Mouse (Mus musculus): ENCODE data around the gene Fam25c. TPM values are rescaled to one million over a fixed set of nuclear protein-coding genes. Genes with fewer than 3 reads are reported as not detected.
A peak's percentile ranks its signal among the peaks of the same experiment; 100 is the strongest.

The Fam25c gene
- polyA plus RNA-seq, 1 experiment from 2014 or later: not detected

DNA sequence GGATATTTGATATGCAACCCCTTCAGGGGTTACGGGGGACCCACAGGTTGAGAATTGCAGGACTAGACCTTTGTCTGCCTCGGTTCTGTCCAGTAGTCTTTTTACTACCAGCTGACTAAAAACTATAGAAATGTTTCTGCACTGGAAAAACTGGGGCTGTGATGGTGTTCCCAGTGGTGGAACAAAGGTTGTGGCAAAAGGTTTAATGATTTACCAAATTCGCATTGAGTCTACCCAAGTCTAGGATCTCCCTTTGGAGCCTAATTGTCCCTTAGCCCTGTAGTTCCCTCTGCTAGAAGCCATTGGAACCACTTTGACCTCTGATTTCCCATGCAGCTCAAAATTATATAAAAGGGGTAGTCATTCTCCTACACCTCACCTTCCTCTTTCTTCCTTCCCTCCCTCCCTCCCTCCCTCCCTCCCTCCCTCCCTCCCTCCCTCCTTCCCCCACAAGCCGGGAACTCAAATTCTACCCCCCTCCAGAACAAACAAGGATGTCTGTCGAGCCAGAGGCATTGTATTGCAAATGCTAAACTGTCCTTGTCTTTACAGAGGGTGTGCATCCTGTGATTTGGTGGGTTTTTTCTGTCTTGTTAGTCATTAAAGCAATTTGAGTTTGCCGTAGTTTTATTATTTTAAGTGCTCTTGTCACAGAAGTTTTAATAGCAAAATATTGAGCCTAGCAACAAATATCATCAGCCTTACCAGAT lies 42.7 kb downstream of the Fam25c start:
- H3K9ac ChIP-seq (ENCODE audit: low read depth, low read length): peak overlapping the region; percentile 92; the same call in 1 of the 2 replicates
- WGBS: 12% methylated on average over 5 of the region's 6 CpGs

DNA sequence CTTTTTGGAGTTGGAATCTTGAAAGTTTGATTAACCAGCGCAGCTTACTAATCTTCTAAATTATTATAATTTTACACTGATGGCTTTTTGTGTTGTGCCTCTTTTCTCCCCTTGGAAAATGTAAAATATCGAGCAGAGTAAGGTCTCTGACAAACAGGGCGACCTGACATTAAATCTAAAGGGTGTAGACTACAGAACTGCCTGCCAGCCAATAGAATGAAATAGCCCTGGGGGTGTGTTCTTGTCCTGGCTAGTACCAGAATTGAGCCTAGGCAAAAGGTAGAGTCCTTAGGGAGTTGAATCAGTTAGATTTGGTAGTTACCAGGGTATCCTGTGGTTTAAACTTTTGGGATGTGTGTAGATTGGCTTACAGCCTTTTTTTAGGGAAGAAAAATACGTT lies 43.5 kb downstream of the Fam25c start:
- ATAC-seq (ENCODE audit: low FRiP score, low TSS enrichment): no peak
- Histone ChIP-seq H3K9me3 (ENCODE audit: control insufficient read depth, low read length) (no peaks in the 10 kb centered on the region), H3K4me3 (ENCODE audit: low read length) (peak overlapping the region; percentile 94), H3K27me3 (ENCODE audit: control insufficient read depth, insufficient read depth, low read length) (no peaks in the 10 kb centered on the region), H3K4me1 (ENCODE audit: control insufficient read depth, insufficient read depth, low read length) (peaks cover 13% of the 10 kb centered on the region; the same call in 1 of the 2 replicates), H3K9ac (ENCODE audit: low read depth, low read length) (peak overlapping the region; percentile 92), H3K27ac (ENCODE audit: low read depth, low read length) (no peak overlapping the region), H3K4me2 (replicated peaks; ENCODE audit: low read depth, low read length) (peak overlapping the region; percentile 71), H3K36me3 (ENCODE audit: control insufficient read depth, insufficient read depth, low read length) (no peaks in the 10 kb centered on the region)
- WGBS: 2% methylated on average over 4 of the region's 4 CpGs

More for the DNA sequence above, 42.7 kb downstream of the Fam25c start:
- Histone ChIP-seq H3K4me1 (ENCODE audit: control insufficient read depth, insufficient read depth, low read length) (peaks cover 13% of the 10 kb centered on the region; the same call in 1 of the 2 replicates), H3K4me2 (replicated peaks; ENCODE audit: low read depth, low read length) (peak overlapping the region; percentile 71), H3K4me3 (ENCODE audit: low read length) (peak overlapping the region; percentile 94), H3K9me3 (ENCODE audit: control insufficient read depth, low read length) (no peaks in the 10 kb centered on the region), H3K27ac (ENCODE audit: low read depth, low read length) (no peak overlapping the region), H3K27me3 (ENCODE audit: control insufficient read depth, insufficient read depth, low read length) (no peaks in the 10 kb centered on the region), H3K36me3 (ENCODE audit: control insufficient read depth, insufficient read depth, low read length) (no peaks in the 10 kb centered on the region)
- ATAC-seq (ENCODE audit: low FRiP score, low TSS enrichment): no peak

DNA sequence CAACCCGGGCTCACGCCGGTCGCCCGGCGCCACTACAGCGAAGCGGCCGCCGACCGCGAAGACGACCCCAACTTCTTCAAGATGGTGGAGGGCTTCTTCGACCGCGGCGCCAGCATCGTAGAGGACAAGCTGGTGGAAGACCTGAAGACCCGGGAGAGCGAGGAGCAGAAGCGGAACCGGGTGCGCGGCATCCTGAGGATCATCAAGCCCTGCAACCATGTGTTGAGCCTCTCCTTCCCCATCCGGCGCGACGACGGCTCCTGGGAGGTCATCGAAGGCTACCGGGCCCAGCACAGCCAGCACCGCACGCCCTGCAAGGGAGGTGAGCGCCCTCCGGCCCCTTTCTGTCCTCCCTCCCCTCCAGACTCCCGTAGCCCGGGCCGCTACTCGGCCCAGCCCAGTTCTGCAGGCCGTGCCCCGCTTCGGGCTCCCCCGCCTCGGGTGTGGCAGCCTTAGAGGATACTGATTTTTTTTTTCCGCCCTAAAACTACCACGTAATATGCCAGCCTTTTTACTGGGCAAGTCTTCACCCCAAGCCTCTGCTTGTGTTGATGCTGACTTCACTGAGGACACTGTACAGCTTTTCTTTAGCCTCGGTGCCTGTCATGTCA lies 44.1 kb downstream of the Fam25c start:
- Histone ChIP-seq H3K4me1 (ENCODE audit: control insufficient read depth, insufficient read depth, low read length) (peaks cover 13% of the 10 kb centered on the region; the same call in 1 of the 2 replicates), H3K4me3 (ENCODE audit: low read length) (peak overlapping the region; percentile 94), H3K9ac (ENCODE audit: low read depth, low read length) (peak overlapping the region; percentile 92), H3K9me3 (ENCODE audit: control insufficient read depth, low read length) (no peaks in the 10 kb centered on the region), H3K27ac (ENCODE audit: low read depth, low read length) (peak overlapping the region; percentile 94), H3K27me3 (ENCODE audit: control insufficient read depth, insufficient read depth, low read length) (no peaks in the 10 kb centered on the region), H3K4me2 (replicated peaks; ENCODE audit: low read depth, low read length) (peak overlapping the region; percentile 71), H3K36me3 (ENCODE audit: control insufficient read depth, insufficient read depth, low read length) (no peaks in the 10 kb centered on the region)
- ATAC-seq (ENCODE audit: low FRiP score, low TSS enrichment): peak; percentile 29
- under 1% methylated on average over 47 of the region's 47 CpGs for WGBS

DNA sequence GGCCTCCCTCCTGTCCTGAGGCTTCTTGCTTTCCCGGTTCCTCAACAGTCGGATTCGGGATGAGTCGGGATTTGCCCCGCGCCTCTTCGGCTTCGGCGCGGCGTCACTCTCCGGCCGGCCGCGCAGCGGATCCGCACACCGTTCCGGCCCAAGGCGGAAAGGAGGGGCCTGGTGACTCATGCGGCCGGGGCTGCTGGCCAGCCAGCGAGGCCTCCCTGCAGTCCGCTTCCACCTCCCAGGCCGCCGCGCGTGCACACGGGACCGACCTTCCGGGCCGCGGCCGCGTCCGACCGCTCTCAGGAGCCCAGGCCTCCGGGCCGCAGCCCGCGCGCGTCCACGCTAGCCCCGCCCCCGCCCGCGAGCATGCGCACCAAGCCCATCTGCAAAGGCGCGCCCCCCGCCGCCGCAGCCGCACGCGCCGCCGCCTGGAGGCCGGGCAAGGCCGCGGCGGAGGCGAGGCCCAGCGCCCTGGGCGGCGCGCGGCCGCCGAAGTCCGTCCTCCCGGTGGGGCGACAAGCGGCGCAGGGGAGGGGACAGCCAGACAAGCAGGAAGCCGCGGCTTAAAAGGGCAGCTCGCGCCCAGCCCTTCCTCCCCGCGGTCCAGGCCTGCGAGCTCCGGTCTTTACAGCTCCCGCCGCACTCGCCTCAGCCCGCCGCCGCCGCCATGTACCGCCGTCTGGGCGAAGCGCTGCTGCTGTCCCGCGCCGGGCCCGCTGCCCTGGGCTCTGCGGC lies 44.8 kb downstream of the Fam25c start, which contains the start of the genes Shld2 and Glud1:
Shld2 (minus strand) TSS at position 260 of the 732 bp plus-strand sequence.
Glud1 (plus strand) TSS at position 494 of the 732 bp plus-strand sequence.
- H3K9ac ChIP-seq (ENCODE audit: low read depth, low read length): peak within 1 kb of the TSS; percentile 92
- peak within 1 kb of the TSS; percentile 71 for H3K4me2 ChIP-seq (replicated peaks; ENCODE audit: low read depth, low read length)
- ATAC-seq (ENCODE audit: low FRiP score, low TSS enrichment): peak; percentile 98
- 1% methylated on average over 86 of the region's 100 CpGs for WGBS
- peak within 1 kb of the TSS; percentile 94 for H3K27ac ChIP-seq (ENCODE audit: low read depth, low read length)
- H3K4me1 ChIP-seq (ENCODE audit: control insufficient read depth, insufficient read depth, low read length): peaks cover 12% of the 10 kb centered on the region; the same call in 1 of the 2 replicates
- no peaks in the 10 kb centered on the region for H3K27me3 ChIP-seq (ENCODE audit: control insufficient read depth, insufficient read depth, low read length)
- no peaks in the 10 kb centered on the region for H3K36me3 ChIP-seq (ENCODE audit: control insufficient read depth, insufficient read depth, low read length)
- H3K4me3 ChIP-seq (ENCODE audit: low read length): peak within 1 kb of the TSS; percentile 94
- no peaks in the 10 kb centered on the region for H3K9me3 ChIP-seq (ENCODE audit: control insufficient read depth, low read length)

DNA sequence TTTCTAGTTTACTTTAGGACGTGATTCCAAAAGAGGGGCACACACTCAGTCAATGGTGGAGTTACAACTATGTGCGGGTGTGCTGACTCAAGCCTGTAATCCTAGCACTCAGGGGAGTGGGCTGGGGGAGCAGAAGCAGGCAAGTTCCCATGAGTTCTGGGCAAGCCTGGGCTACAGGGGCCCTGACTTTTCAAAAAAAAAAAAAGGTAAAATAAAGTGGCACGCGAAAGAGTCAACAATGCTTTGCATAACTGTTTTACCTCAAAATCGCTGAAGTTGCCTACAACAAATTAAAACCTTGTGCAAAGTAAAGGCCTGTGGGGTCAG lies 45.4 kb downstream of the Fam25c start:
- no peaks in the 10 kb centered on the region for H3K9me3 ChIP-seq (ENCODE audit: control insufficient read depth, low read length)
- 9% methylated on average over 5 of the region's 5 CpGs for WGBS
- peaks cover 8% of the 10 kb centered on the region; the same call in 1 of the 2 replicates for H3K4me1 ChIP-seq (ENCODE audit: control insufficient read depth, insufficient read depth, low read length)
- H3K4me3 ChIP-seq (ENCODE audit: low read length): peak overlapping the region; percentile 94
- H3K27ac ChIP-seq (ENCODE audit: low read depth, low read length): peak overlapping the region; percentile 89
- peak overlapping the region; percentile 61 for H3K9ac ChIP-seq (ENCODE audit: low read depth, low read length)
- peak overlapping the region; percentile 48 for H3K4me2 ChIP-seq (replicated peaks; ENCODE audit: low read depth, low read length)
- no peak for ATAC-seq (ENCODE audit: low FRiP score, low TSS enrichment)
- H3K27me3 ChIP-seq (ENCODE audit: control insufficient read depth, insufficient read depth, low read length): no peaks in the 10 kb centered on the region
- no peaks in the 10 kb centered on the region for H3K36me3 ChIP-seq (ENCODE audit: control insufficient read depth, insufficient read depth, low read length)

DNA sequence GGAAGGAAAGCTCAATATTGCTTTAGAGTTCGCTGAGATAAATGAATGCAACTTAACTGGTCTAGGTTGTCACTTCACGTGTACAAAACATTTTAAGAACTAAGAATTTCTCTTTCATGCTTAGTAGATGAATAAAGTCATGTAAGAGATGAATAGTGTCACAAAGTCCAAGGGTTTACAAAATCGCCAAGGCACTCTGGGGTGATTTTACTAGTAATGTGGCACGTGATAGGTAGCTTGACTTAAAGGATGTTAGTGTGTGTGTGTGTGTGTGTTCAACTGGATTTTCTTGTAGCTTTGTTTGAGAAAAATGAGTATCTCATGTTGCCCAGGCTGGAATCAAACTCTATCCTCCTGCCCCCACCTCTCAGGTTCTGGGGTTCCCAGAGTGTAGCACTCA lies 46.0 kb downstream of the Fam25c start:
- Histone ChIP-seq H3K4me1 (ENCODE audit: control insufficient read depth, insufficient read depth, low read length) (peaks cover 8% of the 10 kb centered on the region; the same call in 1 of the 2 replicates), H3K9me3 (ENCODE audit: control insufficient read depth, low read length) (no peaks in the 10 kb centered on the region), H3K9ac (ENCODE audit: low read depth, low read length) (peak overlapping the region; percentile 61; the same call in 1 of the 2 replicates), H3K4me3 (ENCODE audit: low read length) (no peak overlapping the region), H3K27me3 (ENCODE audit: control insufficient read depth, insufficient read depth, low read length) (no peaks in the 10 kb centered on the region), H3K27ac (ENCODE audit: low read depth, low read length) (no peak overlapping the region), H3K36me3 (ENCODE audit: control insufficient read depth, insufficient read depth, low read length) (no peaks in the 10 kb centered on the region), H3K4me2 (replicated peaks; ENCODE audit: low read depth, low read length) (no peak overlapping the region)
- 94% methylated on average over 4 of the region's 4 CpGs for WGBS
- no peak for ATAC-seq (ENCODE audit: low FRiP score, low TSS enrichment)

DNA sequence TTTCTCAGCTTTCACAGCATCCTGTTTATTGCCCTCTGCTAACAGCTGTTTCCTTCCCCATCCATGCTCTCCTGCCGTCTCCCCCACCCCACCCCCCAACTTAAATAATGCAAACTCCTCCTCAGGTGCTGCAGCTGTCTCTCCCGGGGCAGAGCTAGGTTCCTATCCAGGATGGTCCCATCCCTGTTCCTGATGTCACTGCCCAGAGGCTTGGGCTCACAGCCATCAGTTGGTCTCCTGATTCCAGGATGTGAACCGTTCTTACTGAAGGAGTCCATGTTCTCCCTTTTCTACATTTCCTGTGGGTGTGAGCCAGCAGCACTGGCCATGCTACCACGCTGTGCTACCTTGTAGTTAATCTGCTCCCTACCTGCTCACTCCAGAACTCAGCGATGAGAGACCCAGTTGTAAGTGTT lies 52.0 kb downstream of the Fam25c start:
- ATAC-seq (ENCODE audit: low FRiP score, low TSS enrichment): peak; percentile 60
- Histone ChIP-seq H3K9ac (ENCODE audit: low read depth, low read length) (no peak overlapping the region), H3K27ac (ENCODE audit: low read depth, low read length) (peak overlapping the region; percentile 20; the same call in 1 of the 2 replicates)

DNA sequence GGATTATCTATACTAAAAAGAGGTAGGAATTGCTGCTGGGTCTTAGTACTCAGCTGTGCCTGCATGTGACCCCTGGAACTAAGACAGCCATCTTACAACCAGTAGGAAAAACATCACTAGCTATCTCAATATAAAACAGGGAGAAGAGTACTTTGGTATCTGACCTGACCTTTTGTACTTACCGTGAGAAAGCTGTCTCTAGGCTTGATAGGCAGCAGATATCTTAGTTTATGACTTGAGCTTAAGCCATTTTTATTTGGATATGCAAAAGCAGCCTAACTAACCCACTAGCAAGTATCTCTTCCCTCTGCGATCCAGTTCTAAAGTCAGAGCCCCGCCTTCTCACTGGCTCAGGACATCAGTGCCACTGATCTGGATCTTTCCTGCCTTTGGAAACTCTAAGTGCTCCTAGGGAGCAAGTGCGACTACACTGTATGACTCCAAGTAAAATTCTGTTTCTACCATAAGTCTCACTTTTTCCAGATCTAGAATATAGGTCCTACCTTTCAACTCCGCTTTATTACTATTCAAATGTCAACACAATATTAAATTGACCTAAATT lies 52.5 kb downstream of the Fam25c start:
- Histone ChIP-seq H3K4me1 (ENCODE audit: control insufficient read depth, insufficient read depth, low read length) (peaks cover 1% of the 10 kb centered on the region; the same call in 1 of the 2 replicates), H3K36me3 (ENCODE audit: control insufficient read depth, insufficient read depth, low read length) (no peaks in the 10 kb centered on the region), H3K27me3 (ENCODE audit: control insufficient read depth, insufficient read depth, low read length) (no peaks in the 10 kb centered on the region), H3K9me3 (ENCODE audit: control insufficient read depth, low read length) (no peaks in the 10 kb centered on the region), H3K4me2 (replicated peaks; ENCODE audit: low read depth, low read length) (no peak overlapping the region), H3K4me3 (ENCODE audit: low read length) (no peak overlapping the region), H3K9ac (ENCODE audit: low read depth, low read length) (no peak overlapping the region), H3K27ac (ENCODE audit: low read depth, low read length) (no peak overlapping the region)
- WGBS: 66% methylated on average over 5 of the region's 5 CpGs
- ATAC-seq (ENCODE audit: low FRiP score, low TSS enrichment): no peak

More for the DNA sequence above, 52.0 kb downstream of the Fam25c start:
- Histone ChIP-seq H3K4me1 (ENCODE audit: control insufficient read depth, insufficient read depth, low read length) (no peaks in the 10 kb centered on the region), H3K9me3 (ENCODE audit: control insufficient read depth, low read length) (no peaks in the 10 kb centered on the region), H3K4me3 (ENCODE audit: low read length) (no peak overlapping the region), H3K36me3 (ENCODE audit: control insufficient read depth, insufficient read depth, low read length) (no peaks in the 10 kb centered on the region), H3K27me3 (ENCODE audit: control insufficient read depth, insufficient read depth, low read length) (no peaks in the 10 kb centered on the region), H3K4me2 (replicated peaks; ENCODE audit: low read depth, low read length) (no peak overlapping the region)
- WGBS: 21% methylated on average over 5 of the region's 5 CpGs

All from kidney, embryonic 14.5 days (tissue).